Comparison of ENCODE assay signal across 8 mouse cellular contexts in genomic region chr11:121387750-121388553, GRCm38 (mm10). TPM values are rescaled to one million over a fixed set of nuclear protein-coding genes. Genes with fewer than 3 reads are reported as not detected.
DNase-seq lines count a peak whose midpoint lies in the region; ATAC-seq and TF ChIP-seq lines count a peak whose summit lies in the region.

Gene Rab40b (minus strand): TSS chr11:121388251.

- peak; percentile 99 for ATAC-seq in hindbrain, embryonic 16.5 days

- peak within 1 kb of the TSS; percentile 88 for H3K4me2 ChIP-seq in hindbrain, embryonic 16.5 days (ENCODE audit: low read length)

- no peak for TF ChIP-seq CTCF in cortical plate, adult 2 months (IDR thresholded peaks at IDR 0.05; ENCODE audit: extremely low read depth, insufficient read depth, low read length)
- peak; percentile 12; the same call in 1 of the 2 replicates for TF ChIP-seq CTCF in gastrocnemius, adult 2 months (IDR thresholded peaks at IDR 0.05)

- H3K27ac ChIP-seq in cortical plate, adult 2 months (ENCODE audit: insufficient read depth, low read length), result peak within 1 kb of the TSS; percentile 91
- H3K27ac ChIP-seq in gastrocnemius, adult 2 months, result peak within 1 kb of the TSS; percentile 83
- H3K27ac ChIP-seq in hindbrain, embryonic 16.5 days (ENCODE audit: low read depth, low read length), result peak within 1 kb of the TSS; percentile 65

- peaks cover 2% of the 10 kb centered on the region; the same call in 1 of the 2 replicates for H3K4me1 ChIP-seq in cortical plate, adult 2 months (ENCODE audit: control insufficient read depth, insufficient read depth, low read length)
- H3K4me1 ChIP-seq in hindbrain, embryonic 16.5 days (ENCODE audit: control insufficient read depth, insufficient read depth, low read depth, low read length), result peaks cover 13% of the 10 kb centered on the region

- no peaks in the 10 kb centered on the region for H3K27me3 ChIP-seq in hindbrain, embryonic 16.5 days (replicated peaks; ENCODE audit: control insufficient read depth, insufficient read depth, low read length)

- no peaks in the 10 kb centered on the region for H3K9me3 ChIP-seq in hindbrain, embryonic 16.5 days (ENCODE audit: control insufficient read depth, low read length)

- H3K9ac ChIP-seq in hindbrain, embryonic 16.5 days (ENCODE audit: low read depth, low read length), result peak within 1 kb of the TSS; percentile 84

- 1% methylated on average over 61 of the region's 61 CpGs for WGBS in hindbrain, embryonic 16.5 days

- H3K36me3 ChIP-seq in hindbrain, embryonic 16.5 days (ENCODE audit: control insufficient read depth, insufficient read depth, low read length), result no peaks in the 10 kb centered on the region

- peak; percentile 95 to 97 for DNase-seq in adrenal gland, adult (ENCODE audit: inconsistent age in 2 of 2, low spot score in 1 of 2)
- peak; percentile 95 for DNase-seq in gastrocnemius, adult 2 months
- DNase-seq in left cerebral cortex, adult 18-20 months (ENCODE audit: low spot score in 2 of 2), result peak; percentile 93 to 96
- DNase-seq in lung, postnatal 4 days, result peak; percentile 91 to 97
- DNase-seq in right cerebral cortex, postnatal 10 days (ENCODE audit: low spot score in 2 of 2), result peak; percentile 97 to 98
- peak; percentile 95 for DNase-seq in urinary bladder, postnatal 14 days (ENCODE audit: low spot score)

- intact Hi-C loops in gastrocnemius, adult 2 months (cut with DNase I), result loop anchor here (5.0 kb wide), 1 partner anchor 64 kb away; the partner anchor contains the start of gene Tbcd

- peak; percentile 63; the same call in 1 of the 2 replicates for TF ChIP-seq POLR2A in cortical plate, adult 2 months (IDR thresholded peaks at IDR 0.05; ENCODE audit: extremely low read depth, insufficient read depth, low read length)

- H3K4me3 ChIP-seq in cortical plate, adult 2 months (ENCODE audit: insufficient read depth, low read length), result peak within 1 kb of the TSS; percentile 98
- H3K4me3 ChIP-seq in gastrocnemius, adult 2 months, result peak within 1 kb of the TSS; percentile 95
- peak within 1 kb of the TSS; percentile 77 for H3K4me3 ChIP-seq in hindbrain, embryonic 16.5 days (ENCODE audit: low read length)

RNA-seq across cellular contexts. Expression of gene Rab40b, which starts in this region (rescaled TPM):
- polyA plus RNA-seq in cortical plate, adult 2 months (2012; rRNA removed), result 31.1 and 33.7 TPM in 2 replicates
- 10 to 100 TPM in 1 of 2 experiments, 1 to 10 TPM in 1; 9.9 to 11.8 TPM for total RNA-seq in gastrocnemius, adult 2 months (2021)
- polyA plus RNA-seq in hindbrain, embryonic 16.5 days (2015; fragmentation: Nextera tagmentation; extraction: Ambion mirVana), result 13.6 and 14.1 TPM in 2 replicates
- 10 to 100 TPM; 42.4 to 51.4 TPM for total RNA-seq in left cerebral cortex, adult 18-20 months (2021)

Comparison
In these comparisons a context has a peak if more than half of its experiments do, and no peak if none do; other contexts are left out.
1. Peak in every context shown above with its lines: DNase-seq, ATAC-seq, H3K4me3 ChIP-seq and H3K27ac ChIP-seq.